Mouse (Mus musculus) liver, embryonic 16.5 days (tissue): ENCODE results near the gene Ruvbl2. TPM values are rescaled to one million over a fixed set of nuclear protein-coding genes. Genes with fewer than 3 reads are reported as not detected.

ENCODE experiments used
- ATAC-seq: fragments of 200-750 bp; cut with Nextera tagmentation; 2 replicates; pipeline ENCODE4 v1.8.0; 2017; ENCODE audit warnings: low read depth, mild to moderate bottlenecking, moderate number of reproducible peaks, moderate library complexity
- H3K27ac ChIP-seq: fragments of 300-500 bp; sonication (generic); 2 replicates; pipeline ENCODE4 v1.5.1; 2014; ENCODE audit warnings: mild to moderate bottlenecking, low read length
- H3K27me3 ChIP-seq: fragments of 300-500 bp; sonication (generic); 2 replicates; pipeline ENCODE4 v1.6.1; 2014; ENCODE audit warnings: low read depth, low read length, mixed read lengths; ENCODE audit not compliant: control insufficient read depth, insufficient read depth
- H3K36me3 ChIP-seq: fragments of 300-500 bp; sonication (generic); 2 replicates; pipeline ENCODE4 v1.6.1; 2014; ENCODE audit warnings: mild to moderate bottlenecking; ENCODE audit not compliant: control insufficient read depth, insufficient read depth
- H3K4me1 ChIP-seq: fragments of 300-500 bp; sonication (generic); 2 replicates; pipeline ENCODE4 v1.6.1; 2014; ENCODE audit warnings: low read depth, low read length, mixed read lengths; ENCODE audit not compliant: control insufficient read depth
- H3K4me2 ChIP-seq: fragments of 300-500 bp; sonication (generic); 2 replicates; pipeline ENCODE4 v1.6.1; 2014; ENCODE audit warnings: low read depth, low read length, mixed read lengths
- H3K4me3 ChIP-seq: fragments of 300-500 bp; sonication (generic); 2 replicates; pipeline ENCODE4 v1.5.1; 2014; ENCODE audit warnings: low read depth, mild to moderate bottlenecking, low read length
- H3K9ac ChIP-seq: fragments of 300-500 bp; sonication (generic); 2 replicates; pipeline ENCODE4 v1.6.1; 2014; ENCODE audit warnings: low read depth, low read length
- H3K9me3 ChIP-seq: fragments of 300-500 bp; sonication (generic); replicated peaks from 2 replicates; pipeline ENCODE4 v1.6.1; 2016; ENCODE audit warnings: low read length; ENCODE audit not compliant: control insufficient read depth
- WGBS: fragments of 180-500 bp; shearing (Covaris S2); extraction: QIAGEN DNeasy Blood & Tissue Kit; methylation state at CpG from one replicate; pipeline ENCODE4 v1.1.7; 2014; ENCODE audit not compliant: insufficient replicate concordance; 5-methylcytosine and 5-hydroxymethylcytosine counted together
- polyA plus RNA-seq: library from polyadenylated mRNA; unstranded; fragments of >200 nt; fragmentation: Nextera tagmentation; extraction: Ambion mirVana; gene quantifications from 2 replicates; pipeline ENCODE4 v1.2.1, GENCODE M21; 2015

Ruvbl2 gene
- polyA plus RNA-seq, 1 experiment from 2014 or later = 59.4 TPM

DNA sequence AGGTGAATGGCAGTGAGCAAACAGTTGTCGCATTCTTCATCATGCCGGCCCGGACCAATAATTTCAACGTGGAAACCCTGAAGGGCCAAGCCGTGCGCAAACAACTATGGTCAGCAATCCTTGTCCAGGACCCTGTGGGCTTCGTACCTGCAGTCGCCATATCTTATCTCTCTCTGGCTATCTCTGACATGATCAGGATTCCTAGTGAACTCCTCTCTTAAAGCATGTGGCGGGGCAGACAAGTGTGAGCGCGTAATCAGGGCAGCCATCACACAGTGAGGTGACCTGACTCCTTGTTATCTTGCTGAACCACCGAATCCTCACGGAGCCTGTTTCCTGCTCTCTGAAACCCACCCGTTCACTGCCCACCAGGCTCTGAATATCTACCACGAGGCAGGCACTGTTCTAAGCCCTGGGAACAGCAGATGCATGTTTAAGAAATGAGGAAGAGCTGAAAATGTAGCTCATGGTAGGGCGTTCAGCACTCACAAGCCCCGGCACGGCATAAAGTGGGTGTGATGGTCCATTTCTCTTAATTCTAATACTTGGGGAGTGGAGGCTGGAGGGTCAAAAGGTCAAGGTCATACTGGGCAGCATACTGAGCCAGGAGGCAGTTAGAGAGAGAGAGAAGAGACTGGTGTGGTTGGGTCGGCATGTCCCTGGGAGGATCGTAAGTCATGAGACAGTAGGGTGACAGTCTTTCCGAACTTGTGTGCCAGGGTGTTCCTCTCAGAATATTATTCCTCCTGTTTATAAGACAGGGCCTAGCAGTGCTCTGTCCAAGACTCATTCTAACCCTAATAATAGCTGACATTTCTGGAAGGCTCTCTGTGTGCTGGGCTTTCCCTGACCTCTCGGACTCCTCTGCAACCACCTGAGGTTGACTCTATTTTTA is 5.9 kb upstream of the Ruvbl2 start:
- H3K27me3 ChIP-seq = no peaks in the 10 kb centered on the region
- no peak overlapping the region for H3K4me2 ChIP-seq
- 56% methylated on average over 22 of the region's 22 CpGs for WGBS
- H3K4me1 ChIP-seq = peaks cover 5% of the 10 kb centered on the region
- no peak for ATAC-seq
- no peak overlapping the region for H3K4me3 ChIP-seq
- H3K9me3 ChIP-seq = no peaks in the 10 kb centered on the region
- H3K27ac ChIP-seq = no peak overlapping the region
- H3K36me3 ChIP-seq = peaks cover 2% of the 10 kb centered on the region; the same call in 1 of the 2 replicates
- no peak overlapping the region for H3K9ac ChIP-seq

DNA sequence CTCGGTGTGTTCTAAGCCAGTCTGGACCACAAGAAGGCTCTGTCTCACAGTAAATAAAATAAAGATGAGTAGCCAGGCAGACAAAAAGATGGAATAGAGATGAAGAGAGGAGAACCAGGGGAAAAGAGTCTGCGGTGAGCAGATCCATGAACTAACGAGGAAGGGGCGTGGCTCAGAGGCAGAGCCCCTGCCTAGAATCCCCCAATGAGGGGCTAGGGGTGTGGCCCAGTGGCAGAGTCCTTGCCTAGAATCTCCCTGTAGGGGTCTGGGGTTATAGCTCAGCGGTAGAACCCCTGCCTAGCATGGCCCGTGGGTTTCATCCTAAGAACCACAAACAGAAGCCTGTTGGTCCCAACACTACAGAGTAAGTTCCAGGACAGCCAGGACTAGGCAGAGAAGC is 850 bp downstream of the Ruvbl2 start:
- no peak overlapping the region for H3K9ac ChIP-seq
- WGBS = 49% methylated on average over 6 of the region's 6 CpGs

DNA sequence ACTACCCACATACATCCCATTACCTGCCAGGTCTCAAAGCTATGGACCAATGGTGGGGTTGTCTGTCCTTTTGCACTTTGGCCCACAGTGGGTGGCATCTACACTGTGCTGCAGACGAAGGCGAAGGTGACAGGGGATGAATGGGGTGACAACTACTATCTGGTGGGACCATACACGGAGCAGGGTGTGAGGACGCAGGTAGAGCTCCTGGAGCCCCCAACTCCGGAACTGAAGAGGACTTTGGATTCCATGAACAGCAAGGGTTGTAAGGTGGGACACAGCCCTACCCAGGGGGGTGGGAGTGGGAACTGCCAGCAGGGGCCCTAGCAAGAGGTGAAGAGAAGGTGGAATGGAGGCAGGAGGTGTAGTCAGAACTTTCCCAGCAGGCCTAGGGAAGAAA is 1.5 kb downstream of the Ruvbl2 start:
- peaks cover 28% of the 10 kb centered on the region for H3K4me1 ChIP-seq
- no peak overlapping the region for H3K4me3 ChIP-seq
- no peak overlapping the region for H3K27ac ChIP-seq
- H3K9me3 ChIP-seq = no peaks in the 10 kb centered on the region
- H3K36me3 ChIP-seq = peaks cover 2% of the 10 kb centered on the region; the same call in 1 of the 2 replicates
- WGBS = 74% methylated on average over 5 of the region's 5 CpGs
- ATAC-seq = no peak
- no peaks in the 10 kb centered on the region for H3K27me3 ChIP-seq
- H3K9ac ChIP-seq = no peak overlapping the region
- no peak overlapping the region for H3K4me2 ChIP-seq

More for the DNA sequence above, 850 bp downstream of the Ruvbl2 start:
- peaks cover 2% of the 10 kb centered on the region; the same call in 1 of the 2 replicates for H3K36me3 ChIP-seq
- no peaks in the 10 kb centered on the region for H3K27me3 ChIP-seq
- ATAC-seq = no peak
- H3K4me2 ChIP-seq = no peak overlapping the region
- H3K27ac ChIP-seq = no peak overlapping the region
- H3K9me3 ChIP-seq = no peaks in the 10 kb centered on the region
- H3K4me1 ChIP-seq = peaks cover 28% of the 10 kb centered on the region
- no peak overlapping the region for H3K4me3 ChIP-seq

DNA sequence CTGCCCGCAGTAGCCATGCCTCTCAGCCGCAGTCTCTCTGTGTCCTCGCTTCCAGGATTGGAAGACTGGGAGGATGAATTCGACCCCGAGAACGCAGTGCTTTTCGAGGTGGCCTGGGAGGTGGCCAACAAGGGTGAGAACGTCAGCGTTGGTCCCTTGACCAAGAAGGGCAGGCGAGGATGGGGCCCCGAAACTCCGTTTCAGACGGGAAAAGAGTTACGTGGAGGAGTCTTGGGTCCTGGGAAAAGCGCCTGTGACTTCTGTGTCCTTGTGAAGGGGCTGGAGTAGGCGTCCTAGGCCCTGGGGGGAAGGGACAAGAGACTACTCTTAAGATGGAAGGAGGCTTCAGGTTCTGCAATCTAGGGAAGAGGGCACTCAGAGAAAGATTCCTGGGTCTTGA is 2.9 kb downstream of the Ruvbl2 start:
- peak overlapping the region; percentile 72 for H3K9ac ChIP-seq
- no peaks in the 10 kb centered on the region for H3K9me3 ChIP-seq
- H3K4me1 ChIP-seq = peaks cover 28% of the 10 kb centered on the region
- H3K27me3 ChIP-seq = no peaks in the 10 kb centered on the region
- 4% methylated on average over 16 of the region's 16 CpGs for WGBS
- ATAC-seq = no peak
- H3K36me3 ChIP-seq = peaks cover 2% of the 10 kb centered on the region; the same call in 1 of the 2 replicates
- H3K4me2 ChIP-seq = peak overlapping the region; percentile 82
- peak overlapping the region; percentile 71 for H3K27ac ChIP-seq
- H3K4me3 ChIP-seq = peak overlapping the region; percentile 66

DNA sequence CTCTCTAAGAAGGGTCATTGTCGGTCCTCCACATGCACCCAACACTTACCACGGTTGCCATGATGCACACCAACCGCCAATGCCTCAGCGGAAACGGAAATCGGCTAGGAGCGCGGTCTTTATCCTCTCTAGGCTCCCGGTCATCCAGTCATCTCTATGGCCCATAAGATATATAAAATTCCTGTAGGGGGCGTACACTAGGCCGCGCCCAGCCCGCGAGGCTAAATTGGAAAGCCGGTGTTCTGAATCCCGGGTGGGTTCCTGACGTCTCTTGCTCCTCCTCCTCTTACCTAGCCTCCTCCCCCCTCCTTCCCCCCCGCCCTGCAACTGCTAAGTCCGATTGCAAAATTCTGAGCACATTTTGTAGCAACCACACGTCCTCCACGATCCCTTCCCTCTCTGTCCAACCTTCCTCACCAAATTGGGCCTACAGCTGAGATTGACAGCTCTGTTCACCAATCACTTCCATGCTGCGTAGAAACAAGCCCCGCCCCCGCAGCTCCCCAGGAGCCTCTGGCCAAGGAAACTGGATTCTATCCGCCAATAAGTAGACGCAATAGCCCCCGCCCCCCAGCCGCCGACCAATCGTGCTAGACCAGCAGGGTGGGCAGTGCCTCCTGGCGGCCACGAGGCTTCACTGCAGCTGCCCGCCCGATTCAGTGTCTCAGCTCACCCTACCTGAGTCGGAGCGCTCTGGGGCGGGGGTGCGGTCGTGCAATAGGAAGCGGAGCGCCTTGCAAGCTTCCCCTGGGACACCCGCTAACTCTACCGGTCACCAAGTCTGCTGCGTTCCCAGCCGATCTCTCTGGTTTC is 3.5 kb downstream of the Ruvbl2 start, which contains the start of gene Gys1:
Gys1 (plus strand) TSS at position 642 of the 813 bp plus-strand sequence.
- Histone ChIP-seq H3K4me2 (peak within 1 kb of the TSS; percentile 86), H3K36me3 (no peaks in the 10 kb centered on the region; the same call in 1 of the 2 replicates), H3K9ac (peak within 1 kb of the TSS; percentile 81), H3K4me3 (peak within 1 kb of the TSS; percentile 83), H3K4me1 (peaks cover 28% of the 10 kb centered on the region), H3K27me3 (no peaks in the 10 kb centered on the region), H3K9me3 (no peaks in the 10 kb centered on the region), H3K27ac (peak within 1 kb of the TSS; percentile 86)
- ATAC-seq = peak; percentile 96
- under 1% methylated on average over 45 of the region's 45 CpGs for WGBS

DNA sequence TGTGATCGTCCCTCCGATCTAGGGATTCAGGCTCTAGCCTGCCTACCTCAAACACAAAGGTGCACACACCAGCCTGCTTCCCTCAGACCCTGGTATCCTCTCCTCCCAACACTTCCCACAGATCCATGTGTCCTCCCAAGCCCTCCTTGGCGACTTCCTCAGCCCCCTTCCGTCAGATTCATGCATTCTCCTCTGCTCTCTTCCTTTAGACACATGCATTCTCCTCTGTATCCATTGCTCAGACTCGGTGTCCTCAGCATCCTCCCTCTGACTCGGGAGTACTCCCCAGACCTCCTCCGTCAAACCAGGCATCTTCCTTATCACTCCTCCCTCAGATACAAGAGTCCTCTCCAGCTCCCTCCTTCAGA is 4.1 kb downstream of the Ruvbl2 start:
- H3K4me3 ChIP-seq = peak overlapping the region; percentile 83
- H3K27ac ChIP-seq = peak overlapping the region; percentile 86
- ATAC-seq = no peak
- peak overlapping the region; percentile 81 for H3K9ac ChIP-seq
- H3K27me3 ChIP-seq = no peaks in the 10 kb centered on the region
- H3K9me3 ChIP-seq = no peaks in the 10 kb centered on the region
- 1% methylated on average over 7 of the region's 7 CpGs for WGBS
- H3K4me2 ChIP-seq = peak overlapping the region; percentile 86
- H3K36me3 ChIP-seq = peaks cover 3% of the 10 kb centered on the region
- peaks cover 28% of the 10 kb centered on the region for H3K4me1 ChIP-seq

DNA sequence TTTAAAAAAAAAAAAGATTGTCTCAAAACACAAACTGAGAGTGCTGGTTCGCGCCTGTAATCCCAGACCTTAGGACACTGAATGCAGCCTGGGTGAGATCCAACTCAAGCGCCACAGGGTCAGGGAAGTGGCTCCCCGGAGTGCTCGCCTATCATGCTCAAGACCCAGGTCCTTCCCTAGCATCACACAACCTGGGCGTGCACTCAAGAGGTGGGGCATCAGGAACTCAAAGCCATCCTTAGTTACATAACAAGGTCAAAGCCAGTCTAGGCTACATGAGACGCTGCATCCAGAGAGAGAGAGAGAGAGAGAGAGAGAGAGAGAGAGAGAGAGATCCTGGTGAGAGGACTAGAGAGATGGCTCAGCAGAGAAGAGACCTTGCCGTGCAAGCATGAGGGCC is 11.3 kb downstream of the Ruvbl2 start:
- H3K4me2 ChIP-seq = no peak overlapping the region
- WGBS = 83% methylated on average over 8 of the region's 8 CpGs
- H3K4me1 ChIP-seq = no peaks in the 10 kb centered on the region
- no peak overlapping the region for H3K27ac ChIP-seq
- H3K9ac ChIP-seq = no peak overlapping the region
- peaks cover 39% of the 10 kb centered on the region for H3K36me3 ChIP-seq
- H3K9me3 ChIP-seq = no peaks in the 10 kb centered on the region
- no peak overlapping the region for H3K4me3 ChIP-seq
- ATAC-seq = no peak
- H3K27me3 ChIP-seq = no peaks in the 10 kb centered on the region

DNA sequence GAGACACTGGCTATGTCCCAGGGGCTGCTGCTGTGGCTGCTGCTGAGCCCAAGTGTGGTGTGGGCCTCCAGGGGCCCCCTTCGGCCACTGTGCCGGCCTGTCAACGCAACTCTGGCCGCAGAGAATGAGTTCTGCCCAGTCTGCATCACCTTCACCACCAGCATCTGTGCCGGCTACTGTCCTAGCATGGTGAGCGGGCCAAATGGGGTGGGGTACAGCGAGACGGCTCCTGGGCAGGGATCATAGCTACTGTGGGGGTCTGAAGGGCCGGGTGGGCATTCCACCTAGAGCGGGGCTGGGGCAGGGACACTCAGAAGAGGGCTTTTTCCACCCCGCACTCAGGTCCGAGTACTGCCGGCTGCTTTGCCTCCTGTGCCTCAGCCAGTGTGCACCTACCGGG is 16.7 kb downstream of the Ruvbl2 start:
- Histone ChIP-seq H3K9ac (no peak overlapping the region), H3K36me3 (peaks cover 31% of the 10 kb centered on the region), H3K27me3 (peaks cover 40% of the 10 kb centered on the region), H3K9me3 (no peaks in the 10 kb centered on the region), H3K4me1 (no peaks in the 10 kb centered on the region), H3K4me3 (no peak overlapping the region), H3K27ac (no peak overlapping the region), H3K4me2 (no peak overlapping the region)
- 82% methylated on average over 14 of the region's 14 CpGs for WGBS
- ATAC-seq = no peak

DNA sequence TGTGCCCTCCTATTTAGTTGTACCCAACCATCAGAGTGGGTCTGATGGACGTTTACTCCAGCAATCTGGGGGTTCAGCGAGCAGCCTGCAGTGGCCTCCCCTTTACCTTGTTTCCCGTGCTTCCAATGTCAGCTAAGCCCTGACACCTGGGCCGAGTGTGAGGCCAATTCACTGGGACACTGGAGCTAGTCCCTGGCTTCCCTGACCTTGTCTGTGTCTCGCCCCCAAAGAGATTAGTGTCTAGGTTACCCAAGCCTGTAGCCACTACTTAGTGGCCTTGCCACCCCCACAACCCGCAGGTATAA is 17.3 kb downstream of the Ruvbl2 start, which contains the start of gene Lhb:
Lhb (plus strand) TSS at position 206 of the 305 bp plus-strand sequence.
- H3K4me1 ChIP-seq = peaks cover under 1% of the 10 kb centered on the region; the same call in 1 of the 2 replicates
- no peak within 1 kb of the TSS for H3K9ac ChIP-seq
- no peak within 1 kb of the TSS for H3K4me3 ChIP-seq
- peaks cover 47% of the 10 kb centered on the region for H3K27me3 ChIP-seq
- no peaks in the 10 kb centered on the region for H3K9me3 ChIP-seq
- H3K27ac ChIP-seq = no peak within 1 kb of the TSS
- no peak within 1 kb of the TSS for H3K4me2 ChIP-seq
- H3K36me3 ChIP-seq = peaks cover 31% of the 10 kb centered on the region
- 62% methylated on average over 6 of the region's 6 CpGs for WGBS
- ATAC-seq = no peak
